Mouse (Mus musculus): Measurements from ENCODE around the gene Tuba1b. TPM values are rescaled to one million over a fixed set of nuclear protein-coding genes. Genes with fewer than 3 reads are reported as not detected.
"Not testable (repeated sequence)": the region's sequence is repeated elsewhere in the genome, so short reads cannot be mapped to it uniquely, and the experiment has no call there.

The Tuba1b gene
- polyA plus RNA-seq, 1 experiment from 2014 or later: 2,216 TPM

DNA sequence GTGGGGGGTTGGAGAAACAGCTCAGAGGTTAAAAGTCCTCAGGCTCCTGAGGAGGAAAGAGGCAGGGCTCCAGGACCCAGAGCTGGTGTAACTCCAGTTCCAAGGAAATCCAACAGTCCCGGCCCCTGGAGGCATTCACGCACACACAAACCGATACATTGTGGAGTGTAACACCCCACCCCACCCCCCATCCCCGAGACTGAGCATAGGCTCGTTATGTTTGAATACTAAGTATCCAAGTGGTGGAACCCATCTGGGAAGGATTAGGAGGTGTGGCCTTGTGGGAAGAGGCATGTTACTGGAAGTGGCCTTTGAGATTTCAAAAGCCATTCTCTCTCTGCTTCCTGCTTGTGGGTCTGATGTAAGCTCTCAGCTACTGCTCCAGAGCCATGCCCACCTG, 12.9 kb downstream of the Tuba1b start:
- no peak for ATAC-seq (ENCODE audit: insufficient read depth)

DNA sequence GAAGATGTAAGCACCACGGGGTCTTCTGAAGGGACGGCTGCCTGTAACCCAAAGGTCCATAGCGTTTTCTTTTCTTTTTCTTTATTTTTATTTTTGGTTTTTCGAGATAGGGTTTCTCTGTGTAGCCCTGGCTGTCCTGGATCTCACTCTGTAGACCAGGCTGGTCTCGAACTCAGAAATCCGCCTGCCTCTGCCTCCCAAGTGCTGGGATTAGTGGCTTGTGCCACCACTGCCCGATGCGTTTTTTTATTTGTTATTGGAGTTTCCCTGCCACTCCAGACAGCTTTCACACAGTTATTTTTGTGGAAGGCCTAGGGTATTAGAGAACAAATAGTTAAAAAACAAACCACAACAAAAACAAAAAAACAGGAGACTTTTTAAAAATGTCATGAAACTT, 15.9 kb downstream of the Tuba1b start:
- not testable (repeated sequence) for H3K4me1 ChIP-seq (ENCODE audit: insufficient read depth); ATAC-seq (ENCODE audit: insufficient read depth); H3K36me3 ChIP-seq (ENCODE audit: insufficient read depth); DNase-seq; H3K27me3 ChIP-seq (ENCODE audit: insufficient read depth, low read length); H3K9me3 ChIP-seq (ENCODE audit: low read depth, low read length)
- Histone ChIP-seq H3K4me3 (ENCODE audit: low read depth, low read length) (peak overlapping the region; percentile 86), H3K4me2 (peak overlapping the region; percentile 86), H3K9ac (peak overlapping the region; percentile 45), H3K27ac (ENCODE audit: low read depth) (peak overlapping the region; percentile 78)
- WGBS: 22% methylated on average over 8 of the region's 8 CpGs

More for the DNA sequence above, 12.9 kb downstream of the Tuba1b start:
- H3K27ac ChIP-seq (ENCODE audit: low read depth): no peak overlapping the region
- no peaks in the 10 kb centered on the region for H3K9me3 ChIP-seq (ENCODE audit: low read depth, low read length)
- no peak for TF ChIP-seq CTCF (IDR thresholded peaks at IDR 0.05; ENCODE audit: low read depth)
- WGBS: 79% methylated on average over 5 of the region's 5 CpGs
- H3K36me3 ChIP-seq (ENCODE audit: insufficient read depth): no peaks in the 10 kb centered on the region
- H3K9ac ChIP-seq: no peak overlapping the region
- no peaks in the 10 kb centered on the region for H3K27me3 ChIP-seq (ENCODE audit: insufficient read depth, low read length)
- H3K4me3 ChIP-seq (ENCODE audit: low read depth, low read length): no peak overlapping the region
- H3K4me1 ChIP-seq (ENCODE audit: insufficient read depth): no peaks in the 10 kb centered on the region; the same call in 1 of the 2 replicates
- H3K4me2 ChIP-seq: no peak overlapping the region
- DNase-seq: no peak

DNA sequence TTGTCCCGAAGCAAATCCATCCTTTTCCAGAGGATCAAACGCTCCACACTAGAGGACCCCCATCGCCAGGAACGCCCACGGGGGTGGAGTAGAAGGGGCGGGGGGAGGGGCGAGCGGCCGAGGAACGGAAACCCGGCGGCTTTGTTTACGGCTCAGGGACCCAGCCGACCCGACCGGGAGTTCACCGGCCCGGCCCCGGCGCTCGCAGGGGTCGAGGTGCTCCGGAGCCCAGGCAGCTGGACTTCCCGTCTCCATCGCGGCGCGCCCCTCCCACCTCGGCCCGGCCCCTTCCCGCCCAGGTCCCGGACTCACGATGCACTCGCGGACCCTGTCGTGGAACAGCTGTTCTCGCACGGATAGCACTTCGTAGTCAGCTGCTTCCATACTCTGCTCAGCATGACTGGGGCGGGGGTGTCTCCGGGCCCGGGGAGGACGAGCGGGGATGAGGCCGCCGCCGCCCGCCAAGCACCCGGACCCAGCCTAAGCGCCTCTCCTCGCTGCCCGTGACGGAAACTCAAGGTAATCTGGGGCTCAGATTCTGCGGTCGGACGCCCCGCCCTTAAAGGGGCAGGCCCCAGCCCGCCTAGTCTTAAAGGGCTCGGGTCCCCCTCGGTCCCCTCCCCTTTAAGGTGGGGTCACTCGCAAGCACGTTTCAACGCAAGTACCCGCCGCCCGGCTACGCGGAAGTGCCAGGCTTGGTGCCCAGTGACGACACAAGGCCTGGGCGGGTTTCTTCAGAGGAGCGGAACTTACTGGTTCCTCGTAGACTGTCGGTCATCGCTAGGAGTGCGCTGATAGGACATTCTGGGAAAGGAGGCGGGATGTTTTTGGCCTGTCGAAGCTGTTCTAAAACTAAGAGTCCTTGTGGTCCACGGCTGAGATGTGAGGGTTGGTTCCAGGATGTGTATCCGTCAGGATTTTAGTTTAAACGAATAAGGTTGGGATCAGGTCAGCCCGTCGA, 16.5 kb downstream of the Tuba1b start, which contains the start of gene Lmbr1l:
Gene Lmbr1l, minus strand, starts transcription at position 694 of the 961 bp plus-strand sequence.
- Histone ChIP-seq H3K9me3 (ENCODE audit: low read depth, low read length) (no peaks in the 10 kb centered on the region), H3K27me3 (ENCODE audit: insufficient read depth, low read length) (no peaks in the 10 kb centered on the region), H3K9ac (peak within 1 kb of the TSS; percentile 79), H3K36me3 (ENCODE audit: insufficient read depth) (peaks cover 6% of the 10 kb centered on the region), H3K4me2 (peak within 1 kb of the TSS; percentile 86), H3K4me1 (ENCODE audit: insufficient read depth) (no peaks in the 10 kb centered on the region; the same call in 1 of the 2 replicates), H3K4me3 (ENCODE audit: low read depth, low read length) (peak within 1 kb of the TSS; percentile 86), H3K27ac (ENCODE audit: low read depth) (peak within 1 kb of the TSS; percentile 96)
- peak; percentile 100 for DNase-seq
- ATAC-seq (ENCODE audit: insufficient read depth): peak; percentile 98
- TF ChIP-seq CTCF (IDR thresholded peaks at IDR 0.05; ENCODE audit: low read depth): no peak
- WGBS: under 1% methylated on average over 82 of the region's 82 CpGs

DNA sequence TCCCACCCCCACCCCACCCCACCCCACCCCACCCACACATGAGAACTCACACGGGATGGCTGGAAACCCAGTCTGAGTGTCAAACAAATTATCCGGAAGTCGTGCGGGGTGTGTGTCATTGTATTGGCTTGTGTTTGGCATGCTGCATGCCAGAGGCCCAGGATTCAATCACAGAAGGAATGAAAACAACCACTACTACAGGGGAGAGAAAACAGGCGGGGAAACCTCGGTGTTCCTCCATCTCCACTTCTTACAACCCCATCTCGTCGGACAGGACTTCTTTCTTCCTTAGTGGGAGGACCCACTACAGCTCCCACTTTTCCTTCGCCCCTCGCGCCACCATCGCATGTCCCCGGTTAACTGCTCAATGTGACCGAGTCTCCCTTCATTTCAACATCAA, 17.3 kb downstream of the Tuba1b start:
- peak; percentile 63 for DNase-seq
- H3K27ac ChIP-seq (ENCODE audit: low read depth): peak overlapping the region; percentile 96

DNA sequence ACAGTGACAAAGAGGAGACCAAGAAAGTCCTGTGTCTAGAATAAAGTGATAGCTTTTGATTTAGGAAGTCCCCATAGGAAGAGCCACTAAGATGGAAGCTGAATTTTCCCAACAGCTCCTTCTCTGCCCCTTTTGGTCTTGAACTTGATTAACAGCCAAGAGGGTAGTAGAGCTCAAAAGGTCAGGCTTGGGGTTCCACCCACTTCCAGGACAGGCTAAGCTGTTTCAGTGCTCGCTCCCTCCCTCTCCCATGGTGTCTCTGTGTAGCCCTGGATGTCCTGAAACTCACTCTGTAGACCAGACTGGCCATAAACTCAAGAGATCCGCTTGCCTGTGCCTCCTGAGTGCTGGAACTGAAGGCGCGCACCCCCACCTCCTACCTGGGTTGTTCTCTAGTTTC, 18.3 kb downstream of the Tuba1b start:
- Histone ChIP-seq H3K27ac (ENCODE audit: low read depth) (no peak overlapping the region), H3K9me3 (ENCODE audit: low read depth, low read length) (no peaks in the 10 kb centered on the region), H3K36me3 (ENCODE audit: insufficient read depth) (peaks cover 22% of the 10 kb centered on the region), H3K4me2 (peak overlapping the region; percentile 86; the same call in 1 of the 2 replicates), H3K4me3 (ENCODE audit: low read depth, low read length) (no peak overlapping the region), H3K27me3 (ENCODE audit: insufficient read depth, low read length) (no peaks in the 10 kb centered on the region), H3K4me1 (ENCODE audit: insufficient read depth) (no peaks in the 10 kb centered on the region; the same call in 1 of the 2 replicates), H3K9ac (0 out of 2 replicates have a peak overlapping the region, but pooled peaks have one; percentile 79)
- TF ChIP-seq CTCF (IDR thresholded peaks at IDR 0.05; ENCODE audit: low read depth): no peak
- ATAC-seq (ENCODE audit: insufficient read depth): no peak
- DNase-seq: no peak
- 91% methylated on average over 4 of the region's 4 CpGs for WGBS

More for the DNA sequence above, 17.3 kb downstream of the Tuba1b start:
- Histone ChIP-seq H3K27me3 (ENCODE audit: insufficient read depth, low read length) (no peaks in the 10 kb centered on the region), H3K4me1 (ENCODE audit: insufficient read depth) (no peaks in the 10 kb centered on the region; the same call in 1 of the 2 replicates), H3K4me3 (ENCODE audit: low read depth, low read length) (peak overlapping the region; percentile 86), H3K4me2 (peak overlapping the region; percentile 86), H3K9ac (peak overlapping the region; percentile 79), H3K36me3 (ENCODE audit: insufficient read depth) (peaks cover 11% of the 10 kb centered on the region), H3K9me3 (ENCODE audit: low read depth, low read length) (no peaks in the 10 kb centered on the region)
- no peak for TF ChIP-seq CTCF (IDR thresholded peaks at IDR 0.05; ENCODE audit: low read depth)
- no peak for ATAC-seq (ENCODE audit: insufficient read depth)
- 1% methylated on average over 14 of the region's 14 CpGs for WGBS

DNA sequence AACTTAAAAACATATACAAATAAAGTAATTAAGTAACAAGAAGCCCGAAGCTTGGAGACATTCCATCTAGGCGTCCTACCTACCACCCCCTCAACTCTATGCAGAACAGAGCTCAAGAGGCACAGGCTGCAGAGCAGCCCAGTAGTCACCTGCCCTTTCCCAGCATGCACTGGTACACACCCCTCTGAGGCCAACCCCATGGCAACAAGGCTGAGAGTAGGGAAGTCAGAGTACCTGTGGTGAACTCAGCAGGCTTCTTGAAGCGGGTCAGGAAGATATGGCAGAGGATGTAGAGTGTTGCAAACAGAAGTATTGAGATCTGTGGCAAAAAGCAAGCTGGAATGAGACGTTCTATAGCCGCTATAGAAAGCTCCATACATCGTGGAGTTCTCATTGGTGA, 19.5 kb downstream of the Tuba1b start:
- Histone ChIP-seq H3K4me2 (no peak overlapping the region), H3K36me3 (ENCODE audit: insufficient read depth) (peaks cover 30% of the 10 kb centered on the region), H3K4me1 (ENCODE audit: insufficient read depth) (no peaks in the 10 kb centered on the region; the same call in 1 of the 2 replicates), H3K27me3 (ENCODE audit: insufficient read depth, low read length) (no peaks in the 10 kb centered on the region), H3K9ac (no peak overlapping the region), H3K9me3 (ENCODE audit: low read depth, low read length) (no peaks in the 10 kb centered on the region), H3K27ac (ENCODE audit: low read depth) (no peak overlapping the region), H3K4me3 (ENCODE audit: low read depth, low read length) (no peak overlapping the region)
- no peak for TF ChIP-seq CTCF (IDR thresholded peaks at IDR 0.05; ENCODE audit: low read depth)
- 85% methylated on average over 6 of the region's 6 CpGs for WGBS
- DNase-seq (no peak), ATAC-seq (ENCODE audit: insufficient read depth) (no peak)

DNA sequence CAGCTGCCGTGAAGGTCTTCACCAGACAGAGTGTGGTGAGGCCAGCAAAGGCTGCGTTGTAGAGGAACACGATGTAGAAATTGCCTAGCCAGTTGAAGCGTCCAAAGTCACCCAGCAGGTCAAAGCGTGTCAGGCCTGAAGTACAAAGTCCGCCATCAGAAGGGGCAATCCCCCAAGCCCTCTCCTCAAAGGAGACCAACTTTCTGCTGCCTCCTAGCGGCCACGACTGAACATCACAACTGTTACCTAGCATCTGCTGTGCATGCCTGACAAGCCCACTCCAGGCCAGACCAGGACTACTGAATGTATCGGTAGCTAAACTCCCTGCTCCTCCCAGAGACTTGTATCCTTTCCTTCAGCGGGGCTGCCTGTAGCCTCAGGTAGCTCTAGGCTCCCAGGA, 29.7 kb downstream of the Tuba1b start:
- DNase-seq (peak; percentile 73), ATAC-seq (ENCODE audit: insufficient read depth) (no peak)
- Histone ChIP-seq H3K27me3 (ENCODE audit: insufficient read depth, low read length) (peaks cover 6% of the 10 kb centered on the region; the same call in 1 of the 2 replicates), H3K9ac (no peak overlapping the region), H3K4me3 (ENCODE audit: low read depth, low read length) (no peak overlapping the region), H3K4me1 (ENCODE audit: insufficient read depth) (no peaks in the 10 kb centered on the region), H3K36me3 (ENCODE audit: insufficient read depth) (peaks cover 48% of the 10 kb centered on the region), H3K4me2 (no peak overlapping the region), H3K27ac (ENCODE audit: low read depth) (no peak overlapping the region), H3K9me3 (ENCODE audit: low read depth, low read length) (no peaks in the 10 kb centered on the region)
- 32% methylated on average over 10 of the region's 10 CpGs for WGBS
- TF ChIP-seq CTCF (IDR thresholded peaks at IDR 0.05; ENCODE audit: low read depth): peak; percentile 80
